Mouse (Mus musculus) embryo, embryonic 10.5 days (tissue): ENCODE measurements around the gene Hnrnpl.

Experiments used
- DNase-seq: peaks from one replicate; pipeline ENCODE4 v3.0.0-alpha.2; 2015; ENCODE audit warnings: low spot score

Hnrnpl gene

GRCm38 (mm10) chr7:28790066-28790806 is 18.1 kb upstream of the Hnrnpl start:
- DNase-seq, result peak; percentile 64

GRCm38 (mm10) chr7:28791706-28792105 is 16.6 kb upstream of the Hnrnpl start:
- DNase-seq, result no peak

GRCm38 (mm10) chr7:28792391-28793185 is 15.8 kb upstream of the Hnrnpl start:
- no peak for DNase-seq

GRCm38 (mm10) chr7:28793834-28794233 is 14.5 kb upstream of the Hnrnpl start:
- peak; percentile 53 for DNase-seq

GRCm38 (mm10) chr7:28794496-28794895 is 13.8 kb upstream of the Hnrnpl start:
- DNase-seq, result no peak

GRCm38 (mm10) chr7:28795832-28796231 is 12.5 kb upstream of the Hnrnpl start:
- DNase-seq, result no peak

GRCm38 (mm10) chr7:28796562-28796975 is 11.8 kb upstream of the Hnrnpl start:
- peak; percentile 72 for DNase-seq

GRCm38 (mm10) chr7:28799994-28800393 is 8.3 kb upstream of the Hnrnpl start:
- no peak for DNase-seq

- no peak for DNase-seq
Measured at GRCm38 (mm10) chr7:28801451-28801850, 6.9 kb upstream of the Hnrnpl start.

GRCm38 (mm10) chr7:28801901-28802670 is 6.3 kb upstream of the Hnrnpl start:
- DNase-seq, result peak; percentile 67

GRCm38 (mm10) chr7:28802846-28803588 is 5.3 kb upstream of the Hnrnpl start:
- DNase-seq, result peak; percentile 77

- DNase-seq, result no peak
Measured at GRCm38 (mm10) chr7:28803756-28804155, 4.6 kb upstream of the Hnrnpl start.

GRCm38 (mm10) chr7:28806869-28807268 is 1.5 kb upstream of the Hnrnpl start:
- DNase-seq, result no peak

GRCm38 (mm10) chr7:28807641-28808220 is 610 bp upstream of the Hnrnpl start:
- DNase-seq, result no peak

- peak; percentile 96 for DNase-seq
Measured at GRCm38 (mm10) chr7:28808957-28809393, 634 bp downstream of the Hnrnpl start.

- peak; percentile 83 for DNase-seq
Measured at GRCm38 (mm10) chr7:28809401-28810089, 1.2 kb downstream of the Hnrnpl start.

- peak; percentile 100 for DNase-seq
Measured at GRCm38 (mm10) chr7:28810107-28811066, 2.0 kb downstream of the Hnrnpl start.

- peak; percentile 96 for DNase-seq
Measured at GRCm38 (mm10) chr7:28811228-28811627, 2.9 kb downstream of the Hnrnpl start.

- DNase-seq, result no peak
Measured at GRCm38 (mm10) chr7:28811640-28812275, 3.4 kb downstream of the Hnrnpl start.
